Mouse (Mus musculus) kidney, embryonic 14.5 days (tissue): ENCODE measurements around the gene Tsnaxip1. TPM values are rescaled to one million over a fixed set of nuclear protein-coding genes. Genes with fewer than 3 reads are reported as not detected.

Experiments
- ATAC-seq: fragments of 200-750 bp; cut with Nextera tagmentation; 2 replicates; pipeline ENCODE4 v1.8.0; 2017; ENCODE audit warnings: moderate number of reproducible peaks, mild to moderate bottlenecking, moderate TSS enrichment, moderate library complexity; ENCODE audit not compliant: low FRiP score, low TSS enrichment
- H3K27ac ChIP-seq: fragments of 300-500 bp; sonication (generic); 2 replicates; pipeline ENCODE4 v1.5.1; 2014; ENCODE audit warnings: low read depth, mild to moderate bottlenecking, low read length, moderate library complexity, mixed read lengths
- H3K27me3 ChIP-seq: fragments of 300-500 bp; sonication (generic); 2 replicates; pipeline ENCODE4 v1.6.1; 2014; ENCODE audit warnings: mild to moderate bottlenecking, low read length; ENCODE audit not compliant: control insufficient read depth, insufficient read depth
- H3K36me3 ChIP-seq: fragments of 300-500 bp; sonication (generic); 2 replicates; pipeline ENCODE4 v1.6.1; 2014; ENCODE audit warnings: low read length, mixed read lengths; ENCODE audit not compliant: control insufficient read depth, insufficient read depth
- H3K4me1 ChIP-seq: fragments of 300-500 bp; sonication (generic); 2 replicates; pipeline ENCODE4 v1.6.1; 2014; ENCODE audit warnings: low read length, mixed read lengths; ENCODE audit not compliant: control insufficient read depth, insufficient read depth
- H3K4me2 ChIP-seq: fragments of 300-500 bp; sonication (generic); replicated peaks from 2 replicates; pipeline ENCODE4 v1.6.1; 2014; ENCODE audit warnings: low read depth, mild to moderate bottlenecking, low read length
- H3K4me3 ChIP-seq: fragments of 300-500 bp; sonication (generic); 2 replicates; pipeline ENCODE4 v1.5.1; 2014; ENCODE audit warnings: mild to moderate bottlenecking, low read length
- H3K9ac ChIP-seq: fragments of 300-500 bp; sonication (generic); 2 replicates; pipeline ENCODE4 v1.6.1; 2014; ENCODE audit warnings: low read depth, mild to moderate bottlenecking, low read length, moderate library complexity
- H3K9me3 ChIP-seq: fragments of 300-500 bp; sonication (generic); 2 replicates; pipeline ENCODE4 v1.6.1; 2016; ENCODE audit warnings: low read length; ENCODE audit not compliant: control insufficient read depth
- WGBS: fragments of 180-500 bp; shearing (Covaris S2); extraction: QIAGEN DNeasy Blood & Tissue Kit; methylation state at CpG from one replicate; pipeline ENCODE4 v1.1.7; 2014; 5-methylcytosine and 5-hydroxymethylcytosine counted together
- polyA plus RNA-seq: library from polyadenylated mRNA; unstranded; fragments of >200 nt; fragmentation: Nextera tagmentation; extraction: Ambion mirVana; gene quantifications from 2 replicates; pipeline ENCODE4 v1.2.1, GENCODE M21; 2014

Gene Tsnaxip1
- polyA plus RNA-seq, 1 experiment from 2014 or later, result 0.14 TPM

- Histone ChIP-seq H3K4me1 (peaks cover 27% of the 10 kb centered on the region), H3K36me3 (peaks cover 17% of the 10 kb centered on the region), H3K9me3 (no peaks in the 10 kb centered on the region), H3K9ac (peak overlapping the region; percentile 97), H3K27ac (no peak overlapping the region), H3K4me3 (peak overlapping the region; percentile 98), H3K27me3 (no peaks in the 10 kb centered on the region), H3K4me2 (peak overlapping the region; percentile 94)
- 25% methylated on average over 1 of the region's 1 CpGs for WGBS
- no peak for ATAC-seq
These were observed 34.4 kb downstream of the Tsnaxip1 start for GRCm38 (mm10) chr8:105861951-105862350.

- Histone ChIP-seq H3K9ac (no peak overlapping the region), H3K27ac (no peak overlapping the region), H3K4me1 (peaks cover 11% of the 10 kb centered on the region), H3K4me2 (no peak overlapping the region), H3K27me3 (no peaks in the 10 kb centered on the region), H3K36me3 (peaks cover 50% of the 10 kb centered on the region), H3K9me3 (no peaks in the 10 kb centered on the region), H3K4me3 (no peak overlapping the region)
- no peak for ATAC-seq
- 89% methylated on average over 6 of the region's 6 CpGs for WGBS
These were observed 39.0 kb downstream of the Tsnaxip1 start for GRCm38 (mm10) chr8:105866364-105867029.

- no peak for ATAC-seq
- H3K27ac ChIP-seq, result no peak overlapping the region
- no peaks in the 10 kb centered on the region for H3K4me1 ChIP-seq
- H3K9ac ChIP-seq, result no peak overlapping the region
- no peaks in the 10 kb centered on the region for H3K27me3 ChIP-seq
- no peaks in the 10 kb centered on the region for H3K9me3 ChIP-seq
- no peak overlapping the region for H3K4me3 ChIP-seq
- WGBS, result 87% methylated on average over 6 of the region's 6 CpGs
- peaks cover 73% of the 10 kb centered on the region for H3K36me3 ChIP-seq
- H3K4me2 ChIP-seq, result no peak overlapping the region
These were observed 46.8 kb downstream of the Tsnaxip1 start for GRCm38 (mm10) chr8:105874301-105874700.

GRCm38 (mm10) chr8:105880754-105881520, 53.4 kb downstream of the Tsnaxip1 start, which contains the start of gene Edc4:
TSS of gene Edc4 (plus strand) at chr8:105880881.
- H3K9ac ChIP-seq, result peak within 1 kb of the TSS; percentile 74
- H3K27ac ChIP-seq, result peak within 1 kb of the TSS; percentile 47; the same call in 1 of the 2 replicates
- H3K27me3 ChIP-seq, result no peaks in the 10 kb centered on the region
- peak within 1 kb of the TSS; percentile 79 for H3K4me2 ChIP-seq
- peaks cover 9% of the 10 kb centered on the region; the same call in 1 of the 2 replicates for H3K4me1 ChIP-seq
- peaks cover 52% of the 10 kb centered on the region for H3K36me3 ChIP-seq
- ATAC-seq, result peak; percentile 92
- under 1% methylated on average over 45 of the region's 45 CpGs for WGBS
- no peaks in the 10 kb centered on the region for H3K9me3 ChIP-seq
- peak within 1 kb of the TSS; percentile 75 for H3K4me3 ChIP-seq

GRCm38 (mm10) chr8:105889756-105890465, 62.4 kb downstream of the Tsnaxip1 start:
- ATAC-seq, result no peak
- Histone ChIP-seq H3K4me2 (no peak overlapping the region), H3K4me3 (no peak overlapping the region), H3K27me3 (no peaks in the 10 kb centered on the region), H3K27ac (no peak overlapping the region), H3K4me1 (no peaks in the 10 kb centered on the region), H3K9ac (no peak overlapping the region), H3K36me3 (peaks cover 77% of the 10 kb centered on the region), H3K9me3 (no peaks in the 10 kb centered on the region)
- WGBS, result 94% methylated on average over 12 of the region's 12 CpGs

GRCm38 (mm10) chr8:105890870-105891269, 63.3 kb downstream of the Tsnaxip1 start:
- no peaks in the 10 kb centered on the region for H3K9me3 ChIP-seq
- H3K4me3 ChIP-seq, result no peak overlapping the region
- H3K27ac ChIP-seq, result no peak overlapping the region
- H3K9ac ChIP-seq, result no peak overlapping the region
- H3K4me2 ChIP-seq, result no peak overlapping the region
- no peak for ATAC-seq
- WGBS, result 77% methylated on average over 6 of the region's 6 CpGs
- peaks cover 68% of the 10 kb centered on the region for H3K36me3 ChIP-seq
- H3K4me1 ChIP-seq, result no peaks in the 10 kb centered on the region
- H3K27me3 ChIP-seq, result no peaks in the 10 kb centered on the region

- Histone ChIP-seq H3K27ac (no peak overlapping the region), H3K4me1 (no peaks in the 10 kb centered on the region), H3K9ac (no peak overlapping the region), H3K36me3 (peaks cover 52% of the 10 kb centered on the region), H3K4me3 (no peak overlapping the region), H3K4me2 (no peak overlapping the region), H3K27me3 (no peaks in the 10 kb centered on the region), H3K9me3 (no peaks in the 10 kb centered on the region)
- ATAC-seq, result no peak
- WGBS, result 87% methylated on average over 6 of the region's 6 CpGs
These were observed 64.9 kb downstream of the Tsnaxip1 start for GRCm38 (mm10) chr8:105892432-105892831.

GRCm38 (mm10) chr8:105893339-105893738, 65.8 kb downstream of the Tsnaxip1 start, which contains the start of gene Nrn1l:
TSS of gene Nrn1l (plus strand) at chr8:105893567.
- Histone ChIP-seq H3K4me2 (no peak within 1 kb of the TSS), H3K4me1 (no peaks in the 10 kb centered on the region), H3K9me3 (no peaks in the 10 kb centered on the region), H3K9ac (no peak within 1 kb of the TSS), H3K4me3 (no peak within 1 kb of the TSS), H3K36me3 (peaks cover 43% of the 10 kb centered on the region), H3K27ac (no peak within 1 kb of the TSS), H3K27me3 (no peaks in the 10 kb centered on the region)
- ATAC-seq, result peak; percentile 90
- WGBS, result 6% methylated on average over 11 of the region's 11 CpGs
